Mouse (Mus musculus) brown adipose tissue, adult 24 weeks (tissue): Measurements from ENCODE around the gene Sin3b. TPM values are rescaled to one million over a fixed set of nuclear protein-coding genes. Genes with fewer than 3 reads are reported as not detected.
"Not testable (repeated sequence)": the region's sequence is repeated elsewhere in the genome, so short reads cannot be mapped to it uniquely, and the experiment has no call there.

Experiments
- H3K27ac ChIP-seq: fragments of 200-500 bp; replicated peaks from 2 replicates; pipeline ENCODE4 v1.5.1; 2012; ENCODE audit warnings: low read depth, mild to moderate bottlenecking, low read length
- H3K4me1 ChIP-seq: fragments of 200-500 bp; 2 replicates; pipeline ENCODE4 v1.6.1; 2012; ENCODE audit warnings: low read length, mixed read lengths; ENCODE audit not compliant: control insufficient read depth, insufficient read depth, insufficient read length
- H3K4me3 ChIP-seq: fragments of 200-500 bp; 2 replicates; pipeline ENCODE4 v1.5.1; 2012; ENCODE audit warnings: low read depth, mild to moderate bottlenecking, low read length, moderate library complexity; ENCODE audit not compliant: insufficient read depth
- polyA plus RNA-seq: library from polyadenylated mRNA; stranded (reverse); fragments of >200 nt; gene quantifications from 2 replicates; pipeline ENCODE4 v1.2.4, GENCODE M21; 2012; ENCODE audit not compliant: missing spikeins, insufficient read depth, insufficient read length

Sin3b gene
- 71.7 and 88.8 TPM in 2 replicates for polyA plus RNA-seq

DNA sequence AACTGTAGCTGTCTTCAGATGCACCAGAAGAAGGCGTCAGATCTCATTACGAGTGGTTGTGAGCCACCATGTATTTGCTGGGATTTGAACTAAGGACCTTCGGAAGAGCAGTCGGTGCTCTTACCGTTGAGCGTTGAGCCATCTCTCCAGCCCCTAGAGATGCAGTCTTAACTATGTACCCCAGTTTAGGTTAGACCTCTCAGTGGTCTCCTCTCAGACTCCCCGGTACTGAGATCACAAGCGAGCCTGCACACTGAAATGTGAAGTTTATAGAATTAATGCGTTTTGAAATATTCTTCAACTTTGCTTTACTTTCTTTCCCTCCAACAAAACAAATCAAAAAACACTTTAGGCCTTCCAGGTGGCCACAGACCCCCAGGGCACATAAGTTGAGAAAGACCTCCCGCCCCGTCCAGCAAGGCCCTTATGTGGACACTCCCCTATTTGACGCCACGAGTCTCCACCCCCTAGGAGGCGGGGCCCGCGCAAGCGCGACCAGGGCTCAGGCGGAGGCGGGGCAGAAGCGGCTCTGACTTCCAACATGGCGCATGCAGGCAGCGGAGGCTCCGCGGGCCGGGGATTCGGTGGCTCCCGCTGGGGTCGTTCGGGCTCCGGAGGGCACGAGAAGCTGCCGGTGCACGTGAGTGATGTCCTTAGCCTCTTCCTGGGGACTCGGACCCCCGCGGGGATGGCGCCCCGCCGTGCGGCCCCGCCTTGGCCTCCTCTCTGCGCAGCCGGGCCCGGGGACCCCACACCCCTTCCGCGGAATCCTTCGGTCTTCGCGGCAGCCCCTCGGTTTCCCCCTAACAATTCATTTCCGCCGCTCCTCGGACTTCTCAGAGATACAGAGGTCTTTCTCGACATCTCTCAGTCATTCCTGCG is at the start of gene Sin3b:
Gene Sin3b (plus strand): TSS at position 517 of the 882 bp plus-strand sequence.
- peak within 1 kb of the TSS; percentile 98 for H3K4me3 ChIP-seq
- peak within 1 kb of the TSS; percentile 60; the same call in 1 of the 2 replicates for H3K27ac ChIP-seq
- peaks cover 5% of the 10 kb centered on the region for H3K4me1 ChIP-seq

DNA sequence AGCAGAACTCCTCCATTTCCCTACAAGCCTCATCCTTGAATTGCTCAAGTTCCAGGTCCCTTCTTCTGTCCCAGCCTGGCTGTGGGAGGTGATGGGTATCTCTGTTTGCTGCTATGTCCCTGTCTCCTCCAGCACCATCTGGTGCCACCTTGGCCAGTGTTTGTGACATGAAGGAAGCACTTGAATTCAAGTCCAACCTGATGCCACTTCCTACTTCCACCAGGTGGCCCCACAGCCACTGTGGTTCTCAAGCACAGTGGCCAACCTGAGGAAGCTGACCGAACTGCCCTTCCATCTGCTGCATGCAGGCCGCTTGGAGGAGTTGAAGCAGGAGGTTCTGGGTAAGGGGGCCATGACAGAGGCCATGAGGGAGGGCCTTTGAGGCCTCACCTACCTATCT is 48.9 kb upstream of the Sin3b start:
- no peak overlapping the region for H3K27ac ChIP-seq
- no peaks in the 10 kb centered on the region for H3K4me1 ChIP-seq
- no peak overlapping the region for H3K4me3 ChIP-seq

DNA sequence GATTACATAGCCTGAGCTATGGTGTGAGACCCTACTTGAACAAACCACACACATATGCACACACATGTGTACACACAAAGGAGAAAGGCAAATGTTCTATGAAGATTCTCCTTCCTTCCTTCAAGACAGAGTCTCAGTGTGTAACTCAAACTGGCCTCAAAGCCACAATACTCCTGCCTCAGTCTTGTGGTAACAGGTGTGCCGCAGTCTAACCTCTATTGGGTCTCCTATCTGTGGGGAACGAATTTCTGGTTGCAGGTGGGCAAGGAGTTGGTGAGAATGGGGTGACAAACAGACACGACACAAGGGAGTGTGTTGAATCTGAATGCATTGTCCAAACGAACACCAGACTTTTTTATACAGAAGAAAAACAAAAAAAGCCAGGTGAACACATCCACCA is 46.6 kb upstream of the Sin3b start:
- no peak overlapping the region for H3K4me3 ChIP-seq
- H3K27ac ChIP-seq, result no peak overlapping the region
- H3K4me1 ChIP-seq, result no peaks in the 10 kb centered on the region

DNA sequence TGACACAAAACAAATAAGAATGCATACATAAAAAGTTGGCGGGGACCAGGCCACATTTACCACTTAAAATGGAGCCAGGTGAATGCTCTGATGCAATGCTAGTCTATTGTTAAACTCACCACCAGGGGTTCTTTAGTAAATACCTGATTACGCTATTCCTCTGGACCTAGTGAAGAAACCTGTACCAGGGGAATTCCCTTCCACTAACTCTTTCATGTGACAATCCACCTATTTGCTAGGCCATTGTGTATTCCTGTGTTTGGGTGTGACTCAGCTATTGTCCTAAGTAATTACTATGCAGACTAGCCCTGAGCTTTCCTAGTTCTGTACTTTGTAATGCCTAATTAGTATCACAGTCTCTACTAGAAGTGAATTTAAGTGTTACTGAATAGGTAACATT is 46.2 kb upstream of the Sin3b start:
- not testable (repeated sequence) for H3K4me1 ChIP-seq, H3K4me3 ChIP-seq, H3K27ac ChIP-seq

DNA sequence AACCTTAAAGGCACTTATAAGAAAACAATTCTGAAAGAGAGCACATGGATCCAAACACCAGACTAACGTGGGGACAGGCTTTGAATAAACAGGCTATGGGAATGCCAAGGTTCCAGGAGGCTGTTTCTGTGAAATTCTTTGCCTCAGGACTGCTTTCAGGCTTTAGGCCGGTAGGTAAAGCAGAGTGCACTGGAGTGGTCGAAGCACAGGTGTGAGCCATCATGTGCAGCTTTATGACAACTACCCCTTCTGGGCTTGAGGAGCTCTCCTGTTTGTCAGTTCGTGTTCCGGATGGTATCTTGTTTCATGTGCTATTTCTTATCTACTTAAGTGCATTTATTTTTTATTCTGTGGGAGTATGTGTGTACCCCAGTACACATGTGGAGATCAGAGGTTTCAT is 45.8 kb upstream of the Sin3b start:
- Histone ChIP-seq H3K4me3 (no peak overlapping the region), H3K27ac (no peak overlapping the region), H3K4me1 (no peaks in the 10 kb centered on the region)

DNA sequence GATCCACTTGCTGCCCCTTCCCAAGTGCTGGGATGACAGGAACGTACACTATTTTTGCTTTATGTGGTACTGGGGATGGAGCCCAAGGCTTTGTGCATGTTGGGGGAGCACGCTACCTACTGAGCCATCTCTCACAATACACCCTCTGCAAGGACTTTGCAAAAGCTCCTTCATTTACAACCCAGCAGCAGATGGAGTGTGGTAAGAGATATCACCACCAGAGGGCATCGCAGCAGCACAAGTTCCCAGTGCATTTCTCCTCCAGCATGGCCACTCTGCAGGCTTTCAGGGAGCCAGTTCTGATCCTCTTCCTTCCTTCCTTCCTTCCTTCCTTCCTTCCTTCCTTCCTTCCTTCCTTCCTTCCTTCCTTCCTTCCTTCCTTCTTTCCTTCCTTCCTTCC is 43.0 kb upstream of the Sin3b start:
- no peak overlapping the region for H3K4me3 ChIP-seq
- H3K4me1 ChIP-seq, result no peaks in the 10 kb centered on the region
- H3K27ac ChIP-seq, result no peak overlapping the region

DNA sequence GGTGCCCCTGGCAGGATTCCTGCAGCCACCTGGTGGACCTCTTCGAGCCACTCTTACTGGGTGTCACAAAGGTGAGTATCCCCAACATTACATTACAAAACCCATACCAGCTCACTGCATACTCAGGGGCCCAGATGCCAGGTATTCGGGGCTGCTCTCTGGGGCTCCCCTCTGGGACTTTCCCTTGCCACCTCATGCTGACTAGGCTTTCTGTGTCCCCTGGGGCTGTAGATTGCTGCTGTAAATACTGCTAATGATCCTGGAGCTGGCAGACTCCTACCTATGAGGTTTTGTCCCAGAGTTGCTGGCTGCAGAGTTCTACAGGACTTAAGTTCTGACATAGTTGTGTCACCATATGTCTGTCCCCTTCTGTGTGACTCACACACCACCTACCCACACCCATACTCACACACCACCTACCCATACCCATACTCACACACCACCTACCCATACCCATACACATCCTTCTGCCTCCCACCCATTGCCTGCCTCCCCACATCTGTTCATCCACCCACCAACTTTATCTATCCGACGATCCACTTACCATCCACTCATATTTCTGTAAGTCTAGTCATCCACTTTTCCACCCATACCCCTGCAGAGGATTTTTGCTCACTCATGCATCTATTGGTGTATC is 40.9 kb upstream of the Sin3b start:
- H3K4me1 ChIP-seq, result no peaks in the 10 kb centered on the region
- no peak overlapping the region for H3K4me3 ChIP-seq
- no peak overlapping the region for H3K27ac ChIP-seq

DNA sequence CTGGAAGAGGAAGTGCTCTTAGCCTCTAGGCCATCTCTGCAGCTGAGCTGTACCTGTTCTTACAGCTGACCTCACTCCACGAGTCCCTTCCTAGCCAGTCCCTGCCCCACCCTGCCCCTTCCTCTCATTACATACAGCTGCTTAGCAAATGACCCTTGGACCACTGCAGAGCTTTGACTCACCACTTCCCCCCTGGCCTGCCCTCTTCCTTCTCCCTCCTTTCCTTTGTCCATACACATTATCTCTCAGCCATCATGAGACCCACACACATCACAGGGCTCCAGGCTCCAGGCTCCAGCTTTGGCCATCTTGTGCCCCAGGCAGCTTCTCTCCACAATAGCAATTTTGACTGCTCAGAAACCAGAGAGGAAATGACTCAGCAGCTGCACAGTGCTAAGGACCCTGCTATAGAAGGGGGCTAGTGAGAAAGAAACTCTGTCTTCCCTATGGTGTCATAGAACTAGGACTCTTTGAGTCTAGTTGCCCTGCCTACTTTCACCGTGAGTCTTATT is 40.0 kb upstream of the Sin3b start:
- Histone ChIP-seq H3K27ac (no peak overlapping the region), H3K4me3 (no peak overlapping the region), H3K4me1 (no peaks in the 10 kb centered on the region)

DNA sequence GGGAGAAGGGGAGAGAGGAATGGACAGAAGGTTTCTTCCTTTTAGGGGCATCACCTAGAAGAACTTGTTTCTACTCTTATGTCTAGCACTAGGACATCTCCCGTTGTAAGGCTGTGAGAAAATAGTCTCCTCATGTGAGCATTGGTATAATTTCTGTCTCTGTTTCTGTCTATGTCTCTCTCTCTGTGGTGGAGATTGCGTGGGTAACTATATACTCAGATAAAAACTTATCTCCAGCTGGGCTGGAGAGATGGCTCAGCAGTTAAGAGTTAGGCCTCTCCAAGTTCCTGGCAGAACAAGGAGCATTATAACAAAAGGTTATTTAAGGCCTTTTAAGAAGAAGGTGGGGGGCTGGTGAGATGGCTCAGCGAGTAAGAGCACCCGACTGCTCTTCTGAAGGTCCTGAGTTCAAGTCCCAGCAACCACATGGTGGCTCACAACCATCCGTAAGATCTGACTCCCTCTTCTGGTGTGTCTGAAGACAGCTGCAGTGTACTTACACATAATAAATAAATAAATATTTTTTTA is 39.4 kb upstream of the Sin3b start:
- not testable (repeated sequence) for H3K4me3 ChIP-seq, H3K4me1 ChIP-seq, H3K27ac ChIP-seq

DNA sequence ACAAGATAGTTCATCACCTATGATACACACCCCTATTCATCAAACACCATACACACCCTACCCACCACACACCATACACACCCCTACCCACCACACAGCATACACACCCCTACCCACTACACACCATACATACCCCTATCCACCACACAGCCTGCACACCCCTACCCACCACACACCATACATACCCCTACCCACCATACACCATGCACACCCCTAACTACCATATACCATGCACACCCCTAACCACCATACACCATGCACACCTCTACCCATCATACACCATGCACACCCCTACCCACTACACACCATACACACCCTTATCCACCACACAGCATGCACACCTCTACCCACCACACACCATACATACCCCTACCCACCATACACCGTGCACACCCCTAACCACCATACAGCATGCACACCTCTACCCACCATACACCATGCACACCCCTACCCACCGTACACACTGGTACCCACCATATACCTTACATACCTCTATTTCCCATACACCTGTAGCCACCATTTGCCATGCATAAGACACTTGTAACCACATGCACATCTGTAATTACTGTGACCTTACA is 24.6 kb upstream of the Sin3b start:
- H3K4me1 ChIP-seq, result no peaks in the 10 kb centered on the region
- H3K27ac ChIP-seq, result no peak overlapping the region
- no peak overlapping the region for H3K4me3 ChIP-seq

DNA sequence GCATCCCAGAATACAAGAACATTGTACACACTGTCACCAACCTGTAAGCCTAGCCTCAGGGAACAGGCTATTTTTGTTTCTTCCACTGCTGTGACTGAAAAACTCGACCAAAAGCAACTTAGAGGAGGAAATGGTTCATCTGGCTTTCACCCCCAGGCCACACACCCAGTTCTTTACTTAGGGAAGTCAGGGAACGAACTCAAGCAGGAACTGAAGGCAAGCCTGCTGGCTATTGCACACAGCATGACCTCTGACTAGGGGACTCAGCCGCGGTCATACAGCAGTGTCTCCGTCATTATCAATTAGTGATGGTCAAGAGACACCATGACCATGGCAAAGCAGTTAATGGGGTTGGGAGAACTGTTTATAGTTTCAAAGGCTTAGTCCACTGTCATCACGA is 10.5 kb upstream of the Sin3b start:
- H3K27ac ChIP-seq, result no peak overlapping the region
- H3K4me1 ChIP-seq, result no peaks in the 10 kb centered on the region
- no peak overlapping the region for H3K4me3 ChIP-seq

DNA sequence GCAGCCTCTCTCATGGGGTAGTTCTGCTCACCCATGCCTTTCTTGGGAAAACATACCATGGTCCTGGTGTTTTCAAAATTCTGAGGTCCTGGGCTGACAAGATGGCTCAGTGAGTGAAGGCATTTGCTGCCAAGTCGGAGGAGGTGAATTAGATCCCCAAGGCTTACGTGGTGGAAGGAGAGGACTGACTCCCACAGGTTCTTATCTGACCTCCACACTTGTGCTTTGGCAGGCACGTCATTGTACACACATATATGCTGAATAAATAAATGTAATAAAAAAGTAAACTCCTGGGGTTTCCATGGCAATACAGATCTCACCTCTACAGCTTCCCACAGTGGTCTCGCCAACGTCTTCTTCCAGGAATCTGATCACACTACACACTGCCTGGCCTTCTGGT is 6.5 kb upstream of the Sin3b start:
- Histone ChIP-seq H3K27ac (no peak overlapping the region), H3K4me1 (no peaks in the 10 kb centered on the region), H3K4me3 (no peak overlapping the region)

DNA sequence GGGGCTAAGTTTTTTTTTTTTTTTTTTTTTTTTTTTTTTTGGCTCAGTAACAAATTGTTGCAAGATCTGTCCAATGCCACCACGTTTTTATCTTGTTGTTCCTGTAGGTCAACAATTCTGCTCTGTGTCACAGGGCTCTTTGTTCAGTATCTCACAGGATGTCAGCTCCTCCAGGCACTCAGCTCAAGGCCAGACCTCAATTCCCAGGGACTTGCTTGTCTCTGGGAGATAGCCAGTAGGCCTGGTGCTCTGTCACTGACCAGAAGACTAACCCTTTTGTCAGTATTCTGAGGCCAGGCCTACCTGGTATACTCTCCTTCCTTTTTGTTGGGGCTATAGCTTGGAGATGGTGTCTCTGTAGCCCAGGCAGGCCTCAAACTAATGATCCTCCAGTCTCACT is 2.5 kb upstream of the Sin3b start:
- Histone ChIP-seq H3K27ac (no peak overlapping the region), H3K4me3 (no peak overlapping the region), H3K4me1 (peaks cover 5% of the 10 kb centered on the region)

DNA sequence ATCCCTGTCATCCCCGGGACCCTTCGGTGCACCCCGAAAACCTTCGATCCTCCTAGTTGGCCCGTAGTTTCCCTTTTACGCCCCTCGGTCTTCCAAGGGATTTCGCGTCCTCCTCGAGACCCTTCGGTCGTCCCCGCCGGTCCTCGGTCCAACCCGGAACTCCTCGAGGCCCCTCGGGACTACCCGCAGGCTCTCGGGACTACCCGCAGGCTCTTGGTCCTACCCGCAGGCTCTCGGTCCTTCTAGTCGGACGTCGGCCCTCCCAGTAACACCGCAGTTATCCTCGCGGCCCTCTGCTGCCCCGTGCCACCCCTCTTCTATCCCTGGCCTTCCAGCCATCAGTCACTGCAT is 541 bp downstream of the Sin3b start:
- H3K4me3 ChIP-seq, result peak overlapping the region; percentile 98
- peak overlapping the region; percentile 60; the same call in 1 of the 2 replicates for H3K27ac ChIP-seq
- H3K4me1 ChIP-seq, result peaks cover 5% of the 10 kb centered on the region

DNA sequence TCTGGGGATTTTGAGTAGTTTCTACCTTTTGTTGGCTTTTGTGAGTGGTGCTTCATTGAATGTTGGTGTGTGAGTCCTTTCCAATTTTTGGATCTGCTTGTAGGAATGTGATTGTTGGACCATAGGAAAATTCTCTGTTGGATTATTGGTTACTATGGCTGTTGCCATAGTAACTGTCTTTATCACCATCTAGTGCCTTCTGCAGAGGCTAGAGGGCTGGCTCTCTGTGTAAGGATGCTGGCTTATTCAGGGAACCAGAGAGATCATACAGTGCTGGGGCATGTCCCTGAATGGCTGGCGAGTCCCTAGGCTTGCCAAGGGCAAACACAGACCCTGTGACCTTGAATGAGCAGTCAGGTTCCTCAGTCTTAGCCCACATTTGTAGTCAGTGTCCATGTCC is 5.6 kb downstream of the Sin3b start:
- Histone ChIP-seq H3K4me1 (peaks cover 5% of the 10 kb centered on the region), H3K4me3 (no peak overlapping the region)

More for the DNA sequence above, 5.6 kb downstream of the Sin3b start:
- no peak overlapping the region for H3K27ac ChIP-seq
